Mouse (Mus musculus) urinary bladder, postnatal 10 days (tissue): ENCODE data around the gene Aarsd1.
"Not testable (repeated sequence)": the region's sequence is repeated elsewhere in the genome, so short reads cannot be mapped to it uniquely, and the experiment has no call there.

Experiments used
- DNase-seq: peaks from one replicate; pipeline ENCODE4 v3.0.0; 2022; ENCODE audit warnings: low spot score

Gene Aarsd1

GRCm38 (mm10) chr11:101446860-101447259 lies 29.4 kb upstream of the Aarsd1 start:
- DNase-seq: not testable (repeated sequence)

- no peak for DNase-seq
Observed at GRCm38 (mm10) chr11:101446319-101446718, 28.9 kb upstream of the Aarsd1 start.

GRCm38 (mm10) chr11:101442760-101443159 lies 25.3 kb upstream of the Aarsd1 start:
- no peak for DNase-seq

- peak; percentile 88 for DNase-seq
Observed at GRCm38 (mm10) chr11:101442127-101442693, 24.8 kb upstream of the Aarsd1 start, which contains the start of gene Rpl27. TSS of gene Rpl27 (plus strand) at chr11:101442298.

GRCm38 (mm10) chr11:101441450-101442126 lies 24.2 kb upstream of the Aarsd1 start:
- not testable (repeated sequence) for DNase-seq

- DNase-seq: not testable (repeated sequence)
Observed at GRCm38 (mm10) chr11:101438006-101438405, 20.6 kb upstream of the Aarsd1 start.

GRCm38 (mm10) chr11:101436916-101437315 lies 19.5 kb upstream of the Aarsd1 start:
- no peak for DNase-seq

- DNase-seq: no peak
Observed at GRCm38 (mm10) chr11:101435831-101436230, 18.4 kb upstream of the Aarsd1 start.

GRCm38 (mm10) chr11:101433396-101433795 lies 16.0 kb upstream of the Aarsd1 start:
- no peak for DNase-seq

GRCm38 (mm10) chr11:101431327-101431726 lies 13.9 kb upstream of the Aarsd1 start:
- DNase-seq: no peak

- no peak for DNase-seq
Observed at GRCm38 (mm10) chr11:101426165-101426564, 8.8 kb upstream of the Aarsd1 start.

GRCm38 (mm10) chr11:101424925-101425813 lies 7.8 kb upstream of the Aarsd1 start, which contains the start of the genes Rundc1 and Ptges3l:
TSS of gene Rundc1 (plus strand) at chr11:101425085.
TSS of gene Ptges3l (minus strand) at chr11:101425333.
- DNase-seq: peak; percentile 98

GRCm38 (mm10) chr11:101424105-101424851 lies 6.9 kb upstream of the Aarsd1 start, which contains the start of gene Gm27029:
TSS of gene Gm27029 (minus strand) at chr11:101424796.
- DNase-seq: no peak

GRCm38 (mm10) chr11:101420148-101420547 lies 2.7 kb upstream of the Aarsd1 start:
- DNase-seq: no peak

GRCm38 (mm10) chr11:101419610-101420009 lies 2.2 kb upstream of the Aarsd1 start:
- DNase-seq: no peak

- no peak for DNase-seq
Observed at GRCm38 (mm10) chr11:101418991-101419390, 1.6 kb upstream of the Aarsd1 start.

GRCm38 (mm10) chr11:101416433-101417100 lies 848 bp downstream of the Aarsd1 start:
- DNase-seq: no peak

- DNase-seq: no peak
Observed at GRCm38 (mm10) chr11:101415306-101415705, 2.1 kb downstream of the Aarsd1 start.

- no peak for DNase-seq
Observed at GRCm38 (mm10) chr11:101395110-101395509, 22.3 kb downstream of the Aarsd1 start.

GRCm38 (mm10) chr11:101381817-101382216 lies 35.6 kb downstream of the Aarsd1 start:
- DNase-seq: no peak

- DNase-seq: no peak
Observed at GRCm38 (mm10) chr11:101378926-101379325, 38.5 kb downstream of the Aarsd1 start.
